Mouse (Mus musculus) inflammation-experienced regulatory T-cells, adult 6 months (primary cell): ENCODE results near the gene Pgr. TPM values are rescaled to one million over a fixed set of nuclear protein-coding genes. Genes with fewer than 3 reads are reported as not detected.

ENCODE experiments used
- ATAC-seq: one replicate; pipeline ENCODE4 v1.8.0; 2017
- polyA plus RNA-seq, 3 experiments: library from polyadenylated mRNA; unstranded; fragments of 100-300 nt; shearing (Covaris generic); gene quantifications; one replicate each; pipeline ENCODE4 v1.2.1; 2017

The Pgr gene
- polyA plus RNA-seq, result not detected

- no peak for ATAC-seq
Observed at GRCm38 (mm10) chr9:8899616-8900202, at the start of gene Pgr. Gene Pgr, plus strand, starts transcription at chr9:8899833.

- ATAC-seq, result no peak
Observed at GRCm38 (mm10) chr9:8857455-8857854, 42.2 kb upstream of the Pgr start.

GRCm38 (mm10) chr9:8868511-8868910 lies 31.1 kb upstream of the Pgr start:
- ATAC-seq, result no peak

- ATAC-seq, result no peak
Observed at GRCm38 (mm10) chr9:8895205-8895604, 4.4 kb upstream of the Pgr start.

GRCm38 (mm10) chr9:8900203-8901012 lies 775 bp downstream of the Pgr start:
- no peak for ATAC-seq

GRCm38 (mm10) chr9:8901013-8901646 lies 1.5 kb downstream of the Pgr start:
- no peak for ATAC-seq

GRCm38 (mm10) chr9:8901647-8902131 lies 2.1 kb downstream of the Pgr start:
- no peak for ATAC-seq

GRCm38 (mm10) chr9:8902277-8902676 lies 2.6 kb downstream of the Pgr start:
- no peak for ATAC-seq

- no peak for ATAC-seq
Observed at GRCm38 (mm10) chr9:8927561-8927960, 27.9 kb downstream of the Pgr start.

GRCm38 (mm10) chr9:8937753-8938152 lies 38.1 kb downstream of the Pgr start:
- no peak for ATAC-seq

GRCm38 (mm10) chr9:8953306-8953705 lies 53.7 kb downstream of the Pgr start:
- no peak for ATAC-seq

GRCm38 (mm10) chr9:8964512-8965133 lies 65.0 kb downstream of the Pgr start:
- no peak for ATAC-seq

- ATAC-seq, result no peak
Observed at GRCm38 (mm10) chr9:8970240-8970639, 70.6 kb downstream of the Pgr start.

- no peak for ATAC-seq
Observed at GRCm38 (mm10) chr9:8971491-8971890, 71.9 kb downstream of the Pgr start, which contains the start of gene Gm16485. Gene Gm16485, plus strand, starts transcription at chr9:8971791.

GRCm38 (mm10) chr9:8977775-8978174 lies 78.1 kb downstream of the Pgr start:
- no peak for ATAC-seq

GRCm38 (mm10) chr9:8982315-8982714 lies 82.7 kb downstream of the Pgr start:
- no peak for ATAC-seq

- no peak for ATAC-seq
Observed at GRCm38 (mm10) chr9:8996494-8996893, 96.9 kb downstream of the Pgr start.

GRCm38 (mm10) chr9:9001170-9001569 lies 101.5 kb downstream of the Pgr start:
- no peak for ATAC-seq

GRCm38 (mm10) chr9:9015108-9015507 lies 115.5 kb downstream of the Pgr start:
- ATAC-seq, result no peak
